Mouse (Mus musculus): ENCODE results near the gene Odf3.

GRCm38 (mm10) chr7:140855860-140856784 lies 8.5 kb downstream of the Odf3 start, which contains the start of gene Gm45785:
- TF ChIP-seq GATA1 (IDR thresholded peaks at IDR 0.05; ENCODE audit: borderline replicate concordance, low read length) (no peak), CTCF (IDR thresholded peaks at IDR 0.05; ENCODE audit: low read depth, low read length) (no peak), POLR2AphosphoS5 (IDR thresholded peaks at IDR 0.05; ENCODE audit: insufficient replicate concordance, low read depth, low read length) (no peak)
